Mouse (Mus musculus): ENCODE results near the gene Slc12a5.

DNA sequence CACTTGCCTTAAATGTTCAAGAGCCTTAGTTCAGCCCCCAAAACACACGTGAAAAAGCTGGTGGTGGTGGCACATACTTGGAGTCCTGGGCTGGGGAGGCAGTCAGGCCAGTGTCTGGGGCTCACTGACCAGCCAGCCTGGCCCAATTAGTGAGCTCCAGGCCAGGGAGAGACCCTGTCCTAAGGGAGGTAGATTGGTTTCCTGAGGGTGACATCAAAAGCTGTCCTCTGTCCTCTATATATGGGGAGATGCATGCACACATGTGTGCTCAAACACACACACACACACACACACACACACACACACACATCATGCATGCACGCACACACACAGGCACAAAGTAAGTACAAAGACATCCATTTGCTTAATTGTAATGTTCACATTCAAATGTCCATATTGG lies 83.1 kb downstream of the Slc12a5 start:
- TF ChIP-seq GATA1 (IDR thresholded peaks at IDR 0.05; ENCODE audit: borderline replicate concordance, low read length) (no peak), CTCF (IDR thresholded peaks at IDR 0.05; ENCODE audit: low read depth, low read length) (no peak)

Measured in G1E (cell line).